Mouse (Mus musculus) layer of hippocampus, adult 11-12 months (tissue): ENCODE data around the gene Med13l.

Source experiments
- DNase-seq: peaks from one replicate; pipeline ENCODE4 v3.0.0; 2022; ENCODE audit warnings: low spot score

Gene Med13l

GRCm38 (mm10) chr5:118658256-118658837, 97.9 kb downstream of the Med13l start:
- no peak for DNase-seq

- DNase-seq = no peak
These were observed 99.2 kb downstream of the Med13l start for GRCm38 (mm10) chr5:118659713-118660112.

GRCm38 (mm10) chr5:118661751-118662150, 101.3 kb downstream of the Med13l start:
- DNase-seq = no peak

- DNase-seq = no peak
These were observed 103.5 kb downstream of the Med13l start for GRCm38 (mm10) chr5:118663999-118664398.

GRCm38 (mm10) chr5:118665023-118665422, 104.5 kb downstream of the Med13l start:
- DNase-seq = no peak

GRCm38 (mm10) chr5:118666437-118667207, 106.1 kb downstream of the Med13l start:
- DNase-seq = no peak

GRCm38 (mm10) chr5:118667863-118668262, 107.4 kb downstream of the Med13l start:
- no peak for DNase-seq

GRCm38 (mm10) chr5:118668931-118669330, 108.5 kb downstream of the Med13l start:
- no peak for DNase-seq

- DNase-seq = no peak
These were observed 111.6 kb downstream of the Med13l start for GRCm38 (mm10) chr5:118672111-118672510.

GRCm38 (mm10) chr5:118673859-118674258, 113.4 kb downstream of the Med13l start:
- DNase-seq = no peak

GRCm38 (mm10) chr5:118674321-118674720, 113.8 kb downstream of the Med13l start:
- no peak for DNase-seq

GRCm38 (mm10) chr5:118675697-118676096, 115.2 kb downstream of the Med13l start:
- DNase-seq = no peak

GRCm38 (mm10) chr5:118676151-118676918, 115.9 kb downstream of the Med13l start:
- peak; percentile 31 for DNase-seq

GRCm38 (mm10) chr5:118679283-118679835, 118.9 kb downstream of the Med13l start:
- DNase-seq = no peak

GRCm38 (mm10) chr5:118680853-118681252, 120.4 kb downstream of the Med13l start:
- DNase-seq = no peak

GRCm38 (mm10) chr5:118682007-118682406, 121.5 kb downstream of the Med13l start:
- no peak for DNase-seq

GRCm38 (mm10) chr5:118685145-118685544, 124.7 kb downstream of the Med13l start:
- no peak for DNase-seq

GRCm38 (mm10) chr5:118686021-118686420, 125.5 kb downstream of the Med13l start:
- no peak for DNase-seq

GRCm38 (mm10) chr5:118688886-118689835, 128.7 kb downstream of the Med13l start:
- DNase-seq = no peak

- DNase-seq = no peak
These were observed 130.7 kb downstream of the Med13l start for GRCm38 (mm10) chr5:118691025-118691709.

GRCm38 (mm10) chr5:118691710-118692040, 131.2 kb downstream of the Med13l start:
- no peak for DNase-seq
